Comparison of ENCODE assay signal across 1 mouse cellular context in the genomic region with DNA sequence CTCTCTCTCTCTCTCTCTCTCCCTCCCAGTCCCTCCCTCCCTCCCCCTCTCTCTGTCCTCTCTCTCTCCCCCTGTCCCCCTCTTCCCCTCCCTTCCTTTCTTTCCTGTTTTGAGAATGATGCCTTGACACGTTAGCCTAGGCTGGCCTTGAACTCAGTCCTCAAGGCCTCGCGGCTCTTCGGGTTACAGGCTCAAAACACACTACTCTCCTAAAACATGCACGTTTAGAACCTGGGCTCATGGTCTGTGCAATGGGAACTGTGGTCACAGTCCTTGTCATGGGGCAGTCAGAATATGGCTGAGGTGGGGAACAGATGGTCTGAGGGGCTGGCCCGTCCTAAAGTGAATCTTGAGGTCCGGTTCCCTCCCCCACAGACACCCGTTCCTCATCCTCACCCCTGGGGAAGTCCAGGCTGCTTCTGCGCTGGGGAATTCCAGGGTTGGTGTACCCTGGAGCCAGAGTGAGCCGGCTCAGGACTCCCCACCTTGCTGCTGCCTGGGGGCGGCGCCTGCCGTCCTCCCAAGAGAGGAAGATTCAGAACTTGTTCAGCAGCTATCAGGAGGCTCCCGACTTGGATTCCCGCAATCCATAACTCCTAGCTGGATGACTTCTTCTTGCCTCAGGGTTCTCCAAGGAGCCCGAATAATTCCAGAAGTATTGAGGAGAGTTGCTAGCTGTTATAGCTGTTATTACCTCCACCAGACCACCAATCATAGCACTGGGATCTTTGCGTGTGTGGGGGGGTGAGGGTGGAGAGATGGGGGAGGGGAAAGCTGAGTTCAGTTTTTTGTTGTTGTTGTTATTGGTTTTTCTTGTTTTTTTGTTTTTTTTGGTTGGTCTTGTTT.
A peak's percentile ranks its signal among the peaks of the same experiment; 100 is the strongest.
TF ChIP-seq lines count a peak whose summit lies in the region.

No protein-coding gene starts in this region.

TF ChIP-seq in CH12.LX, 34 proteins besides CTCF, POLR2A, EP300 and RAD21 (continued from another document):
- TF ChIP-seq IRF4 (IDR thresholded peaks at IDR 0.05; ENCODE audit: low read depth, low read length): peak; percentile 69
- no peak for TF ChIP-seq USF2 (conservative IDR thresholded peaks at IDR 0.05; ENCODE audit: low read depth, low read length)
- TF ChIP-seq SMC3 (IDR thresholded peaks at IDR 0.05; ENCODE audit: low read depth, low read length): no peak
- peak; percentile 53 for TF ChIP-seq BHLHE40 (IDR thresholded peaks at IDR 0.05; ENCODE audit: low read depth, low read length)
- TF ChIP-seq JUND (conservative IDR thresholded peaks at IDR 0.05; ENCODE audit: low read depth, low read length): no peak
- no peak for TF ChIP-seq HCFC1 (IDR thresholded peaks at IDR 0.05; ENCODE audit: low read depth, low read length)
- TF ChIP-seq TBP (conservative IDR thresholded peaks at IDR 0.05; ENCODE audit: low read depth, low read length): 0 out of 2 replicates have a peak, but pooled peaks have one; percentile 9
- TF ChIP-seq E2F4 (IDR thresholded peaks at IDR 0.05; ENCODE audit: insufficient replicate concordance, low read depth, low read length): no peak
- no peak for TF ChIP-seq NELFE (IDR thresholded peaks at IDR 0.05; ENCODE audit: low read depth, low read length)
- TF ChIP-seq KAT2A (IDR thresholded peaks at IDR 0.05; ENCODE audit: insufficient replicate concordance, low read length): no peak
- TF ChIP-seq RCOR1 (conservative IDR thresholded peaks at IDR 0.05; ENCODE audit: low read depth, low read length): no peak; the same call in 1 of the 2 replicates
- TF ChIP-seq MYC (IDR thresholded peaks at IDR 0.05; ENCODE audit: low read depth, low read length): 0 out of 2 replicates have a peak, but pooled peaks have one; percentile 28
- TF ChIP-seq ELF1 (IDR thresholded peaks at IDR 0.05; ENCODE audit: low read depth, low read length): 0 out of 2 replicates have a peak, but pooled peaks have one; percentile 32
- TF ChIP-seq PAX5 (IDR thresholded peaks at IDR 0.05; ENCODE audit: low read length): no peak
- no peak for TF ChIP-seq USF1 (IDR thresholded peaks at IDR 0.05; ENCODE audit: low read depth, low read length)
- peak; percentile 59; the same call in 1 of the 2 replicates for TF ChIP-seq CHD2 (IDR thresholded peaks at IDR 0.05; ENCODE audit: low read length)
- TF ChIP-seq ZC3H11A (IDR thresholded peaks at IDR 0.05; ENCODE audit: low read depth, low read length): no peak
- peak; percentile 76 for TF ChIP-seq ETS1 (conservative IDR thresholded peaks at IDR 0.05; ENCODE audit: low read depth, low read length)
- no peak for TF ChIP-seq MAX (IDR thresholded peaks at IDR 0.05; ENCODE audit: low read length)
- TF ChIP-seq MAZ (IDR thresholded peaks at IDR 0.05; ENCODE audit: low read depth, low read length): 0 out of 2 replicates have a peak, but pooled peaks have one; percentile 48
- peak; percentile 48; the same call in 1 of the 2 replicates for TF ChIP-seq NRF1 (IDR thresholded peaks at IDR 0.05; ENCODE audit: low read depth, low read length)
- TF ChIP-seq MAFK (IDR thresholded peaks at IDR 0.05; ENCODE audit: insufficient replicate concordance, low read length): no peak
- TF ChIP-seq CHD1 (IDR thresholded peaks at IDR 0.05; ENCODE audit: low read depth, low read length): no peak; the same call in 1 of the 2 replicates
- 0 out of 2 replicates have a peak, but pooled peaks have one; percentile 45 for TF ChIP-seq SIN3A (IDR thresholded peaks at IDR 0.05; ENCODE audit: low read length)
